Mouse (Mus musculus) midbrain, embryonic 16.5 days (tissue): Measurements from ENCODE around the gene Slc5a4a. TPM values are rescaled to one million over a fixed set of nuclear protein-coding genes. Genes with fewer than 3 reads are reported as not detected.

Experiments used
- ATAC-seq: fragments of 200-750 bp; cut with Nextera tagmentation; 2 replicates; pipeline ENCODE4 v1.8.0; 2017; ENCODE audit warnings: moderate TSS enrichment
- H3K27ac ChIP-seq: fragments of 300-500 bp; sonication (generic); 2 replicates; pipeline ENCODE4 v1.5.1; 2014; ENCODE audit warnings: mild to moderate bottlenecking, low read length, mixed read lengths
- H3K27me3 ChIP-seq: fragments of 300-500 bp; sonication (generic); 2 replicates; pipeline ENCODE4 v1.6.1; 2014; ENCODE audit warnings: low read depth, low read length, mixed read lengths; ENCODE audit not compliant: control insufficient read depth, insufficient read depth
- H3K36me3 ChIP-seq: fragments of 300-500 bp; sonication (generic); 2 replicates; pipeline ENCODE4 v1.6.1; 2014; ENCODE audit warnings: mild to moderate bottlenecking, low read length, moderate library complexity, mixed read lengths; ENCODE audit not compliant: control insufficient read depth, insufficient read depth
- H3K4me1 ChIP-seq: fragments of 300-500 bp; sonication (generic); 2 replicates; pipeline ENCODE4 v1.6.1; 2014; ENCODE audit warnings: mild to moderate bottlenecking, low read length, mixed read lengths; ENCODE audit not compliant: control insufficient read depth, insufficient read depth
- H3K4me2 ChIP-seq: fragments of 300-500 bp; sonication (generic); 2 replicates; pipeline ENCODE4 v1.6.1; 2014; ENCODE audit warnings: mild to moderate bottlenecking, low read length, mixed read lengths
- H3K4me3 ChIP-seq: fragments of 300-500 bp; sonication (generic); 2 replicates; pipeline ENCODE4 v1.5.1; 2014; ENCODE audit warnings: low read depth, mild to moderate bottlenecking, low read length, moderate library complexity, mixed read lengths
- H3K9ac ChIP-seq: fragments of 300-500 bp; sonication (generic); 2 replicates; pipeline ENCODE4 v1.6.1; 2014; ENCODE audit warnings: low read depth, low read length, mixed read lengths
- H3K9me3 ChIP-seq: fragments of 300-500 bp; sonication (generic); replicated peaks from 2 replicates; pipeline ENCODE4 v1.6.1; 2014; ENCODE audit warnings: mild to moderate bottlenecking, low read length, mixed read lengths; ENCODE audit not compliant: control insufficient read depth, poor library complexity, severe bottlenecking
- WGBS: fragments of 180-500 bp; shearing (Covaris S2); extraction: QIAGEN DNeasy Blood & Tissue Kit; methylation state at CpG from one replicate; pipeline ENCODE4 v1.1.7; 2014; 5-methylcytosine and 5-hydroxymethylcytosine counted together
- microRNA counts: library from miRNA; unstranded; fragments of <30 nt; microRNA quantifications from one replicate; lab custom pipeline; 2016
- microRNA-seq: library from miRNA; unstranded; fragments of <30 nt; microRNA quantifications from one replicate; pipeline ENCODE4, GENCODE M21; 2017
- polyA plus RNA-seq: library from polyadenylated mRNA; unstranded; fragments of >200 nt; fragmentation: Nextera tagmentation; extraction: Ambion mirVana; gene quantifications from 2 replicates; pipeline ENCODE4 v1.2.1, GENCODE M21; 2015

Slc5a4a gene
- polyA plus RNA-seq, 1 experiment from 2014 or later: 0.11 TPM

GRCm38 (mm10) chr10:76237341-76238225, 90.3 kb downstream of the Slc5a4a start, which contains the start of gene Prmt2:
Gene Prmt2 (minus strand): TSS chr10:76237865.
- peak; percentile 98 for ATAC-seq
- H3K4me3 ChIP-seq: peak within 1 kb of the TSS; percentile 57
- under 1% methylated on average over 47 of the region's 47 CpGs for WGBS
- no peaks in the 10 kb centered on the region for H3K27me3 ChIP-seq
- H3K36me3 ChIP-seq: no peaks in the 10 kb centered on the region
- H3K4me1 ChIP-seq: peaks cover 26% of the 10 kb centered on the region
- H3K9ac ChIP-seq: peak within 1 kb of the TSS; percentile 73
- H3K4me2 ChIP-seq: peak within 1 kb of the TSS; percentile 75
- peak within 1 kb of the TSS; percentile 93 for H3K27ac ChIP-seq
- H3K9me3 ChIP-seq: no peaks in the 10 kb centered on the region

MicroRNAs encoded within 50 kb of the gene (microRNA counts, 519-probe panel; counts per million panel counts)
- 2,113 counts per million, percentile 57 among the panel's probes with 10 or more counts for microRNA mmu-miR-678 (lab: Ali Mortazavi, UCI)

Small RNA genes lying within 50 kb of the gene (microRNA-seq; reads per million reads assigned to microRNA genes)
- gene Mir678: not detected

Other genes starting within 250 kb of the Slc5a4a start
- 262 and 281 TPM in 2 replicates for gene Smarcb1, start 225.8 kb upstream of the Slc5a4a start, polyA plus RNA-seq
- gene Chchd10, start 214.3 kb upstream of the Slc5a4a start, polyA plus RNA-seq: 72.1 and 93.2 TPM in 2 replicates
- gene Mmp11, start 211.0 kb upstream of the Slc5a4a start, polyA plus RNA-seq: 13.3 and 14.6 TPM in 2 replicates
- gene Gm867, start 206.8 kb upstream of the Slc5a4a start, polyA plus RNA-seq: 0.92 and 1.0 TPM in 2 replicates
- 0.84 and 1.5 TPM in 2 replicates for gene Vpreb3, start 204.4 kb upstream of the Slc5a4a start, polyA plus RNA-seq
- gene Gm5134, start 192.9 kb upstream of the Slc5a4a start, polyA plus RNA-seq: not detected in 2 replicates
- gene Zfp280b, start 114.8 kb upstream of the Slc5a4a start, polyA plus RNA-seq: 11.9 and 14.2 TPM in 2 replicates
- gene Slc5a4b, start 36.5 kb upstream of the Slc5a4a start, polyA plus RNA-seq: not detected in 2 replicates
- gene Prmt2, start 90.4 kb downstream of the Slc5a4a start, polyA plus RNA-seq: 419 and 423 TPM in 2 replicates
- gene S100b, start 106.4 kb downstream of the Slc5a4a start, polyA plus RNA-seq: 0.92 and 2.1 TPM in 2 replicates
- gene Dip2a, start 197.8 kb downstream of the Slc5a4a start, polyA plus RNA-seq: 19.2 and 19.8 TPM in 2 replicates